Mouse (Mus musculus) spleen, postnatal 0 days (tissue): Measurements from ENCODE around the gene Col2a1. TPM values are rescaled to one million over a fixed set of nuclear protein-coding genes. Genes with fewer than 3 reads are reported as not detected.

ENCODE experiments used
- polyA plus RNA-seq: library from polyadenylated mRNA; unstranded; fragments of >200 nt; fragmentation: Nextera tagmentation; extraction: Ambion mirVana; gene quantifications from 2 replicates; pipeline ENCODE4 v1.2.1, GENCODE M21; 2015

Col2a1 gene
- polyA plus RNA-seq = 0.04 TPM in 1 of 2 replicates, not detected in the other

DNA sequence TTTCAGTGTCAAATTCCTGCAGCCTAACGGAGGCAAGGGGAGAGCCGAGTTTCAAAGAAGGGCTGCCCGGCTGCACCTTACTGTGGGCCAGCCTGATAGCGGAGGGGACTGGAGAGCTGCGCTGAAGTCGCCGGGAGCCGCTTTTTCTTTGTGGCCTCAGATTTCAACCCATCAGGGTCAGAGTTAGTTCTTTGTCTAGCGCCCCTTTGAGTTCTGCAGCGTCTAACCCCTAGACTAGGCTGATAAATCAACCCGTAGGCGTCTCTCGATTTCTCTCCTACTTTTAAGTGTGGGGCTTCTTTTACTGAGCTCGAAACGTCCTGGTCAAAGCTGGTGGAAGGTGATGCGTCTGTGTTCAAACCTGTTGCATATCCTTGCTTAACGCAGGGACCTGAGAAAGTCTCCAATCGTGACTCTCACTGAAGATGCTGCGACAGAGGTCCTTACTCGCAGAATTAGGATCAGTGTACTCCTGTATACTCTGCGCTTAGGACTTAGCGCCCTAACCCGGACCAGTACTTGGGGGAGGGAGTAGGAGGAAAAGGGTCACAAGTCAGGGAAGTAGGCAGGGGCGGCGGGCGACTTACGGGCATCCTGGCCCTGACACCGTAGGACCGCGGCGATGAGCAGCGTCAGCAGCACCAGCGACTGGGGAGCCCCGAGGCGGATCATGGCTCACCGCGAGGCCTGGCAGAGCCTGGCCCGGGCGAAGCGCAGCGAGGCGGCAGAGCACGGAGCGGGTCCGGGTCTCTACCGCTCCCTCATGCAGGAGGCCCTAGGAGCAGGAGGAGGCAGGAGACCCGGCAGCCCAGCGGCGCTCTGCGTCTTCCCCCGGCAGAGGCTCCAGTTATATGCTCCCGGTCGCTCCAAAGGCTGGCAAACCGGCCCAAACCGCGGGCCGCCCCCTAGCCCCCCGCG is at the start of gene Col2a1:
Gene Col2a1, minus strand, starts transcription at position 874 of the 918 bp plus-strand sequence.

DNA sequence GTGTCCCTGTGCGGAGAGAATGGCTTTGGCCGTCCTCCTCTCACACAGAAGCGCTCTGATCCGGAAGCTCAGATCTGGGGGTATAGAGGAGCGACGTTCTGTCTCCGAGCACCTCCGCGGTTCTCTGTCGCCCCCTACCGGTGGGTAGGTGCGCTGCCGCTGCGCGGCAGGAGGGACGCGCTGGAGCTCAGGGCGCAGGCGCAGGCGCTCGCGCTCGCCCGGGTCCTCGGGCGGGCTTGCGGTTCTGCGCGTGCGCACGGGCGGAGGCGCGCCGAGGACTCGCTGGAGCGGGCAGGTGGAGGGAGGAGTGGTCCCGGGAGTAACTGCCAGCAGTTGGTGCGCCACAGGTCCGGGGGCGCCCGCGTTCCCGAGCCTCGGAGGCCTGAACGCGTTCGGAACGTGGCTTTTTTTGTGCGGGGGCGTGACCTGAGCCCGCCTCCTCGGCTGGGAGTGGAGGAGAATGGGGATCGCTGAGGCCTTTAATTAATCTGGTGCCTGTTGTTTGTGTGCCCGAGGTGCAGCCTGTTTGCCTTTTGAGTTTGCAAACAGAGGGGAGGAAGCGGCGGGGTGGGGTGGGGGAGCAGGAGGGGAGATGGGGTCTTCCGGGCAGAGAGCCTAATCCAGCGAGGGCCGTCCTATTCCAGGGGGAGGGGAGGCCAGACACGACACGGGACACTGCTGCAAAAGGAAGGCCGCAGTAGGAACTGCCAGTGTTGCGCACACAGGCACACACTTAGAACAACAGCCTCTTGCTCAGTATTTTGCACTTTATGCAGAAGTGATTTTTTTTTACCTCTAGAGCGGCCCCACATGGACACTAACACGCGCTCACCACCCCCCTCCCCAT is 40.3 kb downstream of the Col2a1 start, which contains the start of gene Tmem106c:
Gene Tmem106c, plus strand, starts transcription at position 212 of the 847 bp plus-strand sequence.

Other genes starting within 250 kb of the Col2a1 start
- 6.8 and 8.0 TPM in 2 replicates for gene Rapgef3, start 236.7 kb downstream of the Col2a1 start, polyA plus RNA-seq
- gene Slc48a1, start 226.2 kb downstream of the Col2a1 start, polyA plus RNA-seq = 103 and 107 TPM in 2 replicates
- gene Hdac7, start 160.2 kb downstream of the Col2a1 start, polyA plus RNA-seq = 18.5 and 23.6 TPM in 2 replicates
- gene Vdr, start 94.1 kb downstream of the Col2a1 start, polyA plus RNA-seq = 0.78 and 1.1 TPM in 2 replicates
- 20.0 and 24.5 TPM in 2 replicates for gene Tmem106c, start 40.5 kb downstream of the Col2a1 start, polyA plus RNA-seq
- gene Pfkm, start 87.9 kb upstream of the Col2a1 start, polyA plus RNA-seq = 25.9 and 26.0 TPM in 2 replicates
- 16.4 and 18.6 TPM in 2 replicates for gene Senp1, start 89.0 kb upstream of the Col2a1 start, polyA plus RNA-seq
- 23.8 and 26.0 TPM in 2 replicates for gene Asb8, start 160.9 kb upstream of the Col2a1 start, polyA plus RNA-seq
- gene Ccdc184, start 162.5 kb upstream of the Col2a1 start, polyA plus RNA-seq = 0.07 TPM in 1 of 2 replicates, not detected in the other
- gene Olfr288, start 190.8 kb upstream of the Col2a1 start, polyA plus RNA-seq = not detected in 2 replicates
- not detected in 2 replicates for gene Gm44579, start 216.3 kb upstream of the Col2a1 start, polyA plus RNA-seq
- not detected in 2 replicates for gene Olfr287, start 216.4 kb upstream of the Col2a1 start, polyA plus RNA-seq
- gene Olfr286, start 229.8 kb upstream of the Col2a1 start, polyA plus RNA-seq = not detected in 2 replicates